Mouse (Mus musculus) kidney, adult 11 months (tissue): ENCODE measurements around the gene Gm28230.

Experiments used
- DNase-seq: peaks from one replicate; pipeline ENCODE4 v3.0.0; 2022

The Gm28230 gene

DNA sequence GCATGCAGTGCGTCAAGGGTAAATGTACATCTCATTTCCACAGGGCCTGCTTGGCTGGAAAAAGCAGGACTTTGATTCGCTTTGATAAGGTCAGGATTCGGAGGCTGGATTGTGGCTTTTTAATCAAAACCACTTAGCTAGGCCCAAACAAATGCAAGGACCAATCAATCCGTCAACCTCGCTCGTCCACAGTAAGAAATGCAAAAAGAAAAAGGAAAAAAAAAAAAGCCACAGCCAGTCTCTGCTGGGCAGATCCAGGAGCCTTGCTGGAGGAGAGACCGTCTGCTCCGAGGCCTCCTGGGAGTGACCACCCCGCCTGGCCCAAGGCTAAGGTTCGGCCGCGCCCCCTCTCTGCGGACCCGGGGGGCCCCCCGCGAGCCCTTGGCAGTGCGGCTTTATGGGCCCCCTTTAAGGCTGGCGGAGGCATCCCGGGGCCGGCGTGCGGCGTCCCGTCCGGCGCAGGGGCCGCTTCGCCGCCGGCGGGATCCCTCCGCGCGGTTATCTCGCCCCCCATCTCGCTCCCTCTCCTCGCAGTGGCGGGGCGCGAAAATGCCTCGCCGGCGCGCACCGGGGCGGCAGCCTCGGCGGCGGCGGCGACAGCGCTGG lies 22.0 kb upstream of the Gm28230 start, which contains the start of gene Hoxd8:
Gene Hoxd8 (plus strand): TSS at position 223 of the 606 bp plus-strand sequence.
- peak; percentile 84 for DNase-seq

DNA sequence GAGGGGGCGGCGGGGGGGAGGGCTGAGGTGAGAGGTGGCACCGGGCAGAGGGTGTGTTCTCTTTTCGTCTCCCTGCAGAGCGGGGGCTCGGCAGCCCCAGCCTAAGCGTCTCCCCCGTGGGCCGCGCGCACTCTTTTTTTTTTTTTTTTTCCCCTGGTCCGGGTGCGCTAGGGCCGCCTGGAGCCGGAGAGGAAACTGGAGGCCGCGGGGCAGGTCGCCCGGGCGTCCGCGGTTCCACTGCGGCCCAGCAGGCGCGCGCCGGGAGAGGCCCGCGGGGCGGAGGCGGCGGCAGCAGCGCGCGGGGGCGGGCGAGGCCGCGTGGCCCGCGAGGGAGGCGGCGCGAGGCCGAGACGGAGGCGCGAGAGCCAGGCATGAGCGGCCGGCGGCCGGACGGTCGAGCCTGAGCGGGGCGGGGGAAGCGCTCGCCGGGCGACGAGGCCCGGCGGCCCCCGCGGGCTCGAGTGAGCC lies 21.5 kb upstream of the Gm28230 start:
- no peak for DNase-seq

DNA sequence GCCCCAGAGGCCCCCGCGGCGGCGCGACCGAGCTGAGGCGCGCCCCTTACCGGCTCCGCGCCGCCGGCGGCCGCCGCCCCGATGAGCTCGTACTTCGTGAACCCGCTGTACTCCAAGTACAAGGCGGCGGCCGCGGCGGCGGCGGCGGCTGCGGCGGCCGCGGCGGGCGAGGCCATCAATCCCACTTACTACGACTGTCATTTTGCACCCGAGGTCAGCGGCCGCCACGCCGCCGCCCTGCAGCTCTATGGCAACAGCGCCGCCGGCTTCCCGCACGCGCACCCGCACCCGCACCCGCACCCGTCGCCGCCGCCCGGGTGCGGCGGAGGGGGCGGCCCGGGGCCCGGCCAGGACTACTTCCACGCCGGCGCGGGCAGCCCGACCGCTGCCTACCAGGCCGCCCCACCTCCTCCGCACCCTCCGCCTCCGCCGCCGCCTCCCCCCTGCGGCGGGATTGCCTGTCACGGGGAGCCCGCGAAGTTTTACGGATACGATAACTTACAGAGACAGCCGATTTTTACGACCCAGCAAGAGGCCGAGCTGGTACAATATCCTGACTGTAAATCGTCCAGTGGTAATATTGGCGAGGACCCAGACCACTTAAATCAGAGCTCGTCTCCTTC lies 20.9 kb upstream of the Gm28230 start:
- peak; percentile 62 for DNase-seq

DNA sequence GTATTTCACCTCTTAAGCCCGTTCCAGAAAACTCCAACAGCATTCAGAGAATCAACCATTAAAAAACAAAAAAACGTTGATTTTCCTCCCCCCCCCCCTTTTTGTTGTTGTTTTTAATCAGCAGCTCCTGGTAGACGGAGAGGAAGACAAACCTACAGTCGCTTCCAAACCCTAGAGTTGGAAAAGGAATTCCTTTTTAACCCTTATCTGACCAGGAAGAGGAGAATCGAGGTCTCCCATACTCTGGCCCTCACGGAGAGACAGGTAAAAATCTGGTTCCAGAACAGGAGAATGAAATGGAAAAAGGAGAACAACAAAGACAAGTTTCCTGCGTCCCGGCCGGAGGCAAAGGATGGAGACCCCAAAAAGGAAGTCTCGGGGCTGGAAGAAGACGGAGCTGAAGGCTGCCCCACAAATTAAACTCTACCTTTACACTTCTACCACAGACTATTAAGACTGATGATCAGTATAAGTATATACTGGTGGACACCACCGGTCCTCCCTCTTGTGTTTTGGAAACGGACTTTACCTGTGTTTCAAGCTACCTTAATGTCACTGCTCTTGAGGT lies 20.1 kb upstream of the Gm28230 start:
- no peak for DNase-seq

DNA sequence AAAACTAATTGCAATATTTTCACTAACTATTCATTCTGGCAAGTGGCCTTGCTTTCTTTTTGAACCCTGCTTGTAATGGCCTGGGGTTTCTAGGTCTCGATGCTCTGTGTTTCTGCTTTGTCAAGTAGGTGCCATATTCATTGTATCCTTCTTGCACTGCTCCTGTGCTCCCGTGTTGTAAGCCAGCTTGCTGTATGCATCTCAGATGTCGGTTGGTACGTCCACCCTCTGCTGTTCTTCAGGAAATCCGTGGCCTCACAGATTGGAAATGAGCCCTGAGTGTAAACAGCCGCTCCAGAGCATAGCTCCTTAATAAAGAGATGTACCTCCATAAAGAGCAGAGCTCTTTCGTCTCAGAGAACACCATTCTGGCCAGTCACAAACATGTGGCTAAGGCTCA lies 18.9 kb upstream of the Gm28230 start:
- DNase-seq = no peak

- peak; percentile 68 for DNase-seq
These were observed 17.9 kb upstream of the Gm28230 start for GRCm38 (mm10) chr2:74708676-74709075.

DNA sequence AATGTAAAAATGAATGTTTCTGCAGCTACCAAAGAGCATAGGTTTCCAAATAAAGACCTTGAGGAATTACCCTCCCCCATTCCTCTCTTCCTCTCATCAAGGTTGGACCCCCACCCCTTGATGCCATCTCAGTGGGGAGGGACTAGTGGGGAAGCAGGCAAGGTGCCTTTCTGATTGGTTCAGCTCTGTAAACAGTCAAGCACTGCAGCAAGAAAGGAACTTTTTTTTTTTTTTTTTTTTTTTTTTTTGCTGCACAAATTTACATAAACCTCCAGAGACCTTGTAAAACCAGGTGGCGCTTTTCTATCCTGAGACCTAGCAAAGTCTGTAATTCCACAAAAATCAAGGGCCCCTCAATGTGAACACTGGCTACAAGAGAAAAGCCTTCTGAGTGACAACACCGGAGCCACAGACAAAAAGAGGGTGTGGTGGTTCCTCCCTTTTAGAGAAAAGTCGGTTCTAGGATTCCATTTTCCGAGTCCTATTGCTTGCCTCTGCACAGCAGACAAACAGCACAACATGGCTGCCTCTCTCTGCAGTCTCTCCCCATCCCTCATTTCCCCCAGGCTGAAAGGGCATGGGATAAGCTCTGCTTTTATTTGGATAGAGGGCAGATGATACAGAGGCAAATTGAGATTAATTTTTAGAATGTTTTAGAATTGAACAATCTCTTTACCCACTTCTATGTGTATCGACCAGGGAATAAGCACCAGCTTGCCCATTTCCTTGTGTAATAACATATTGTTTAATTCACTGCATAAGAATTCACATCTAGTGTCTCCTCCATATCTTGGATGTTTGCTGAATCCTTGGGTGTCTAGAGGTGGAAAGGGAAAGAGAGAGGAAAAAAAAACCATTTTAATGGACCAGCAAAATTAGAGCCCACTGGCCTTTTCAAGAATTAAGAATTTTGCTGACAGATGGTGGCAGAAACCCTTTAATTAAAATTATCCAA lies 16.8 kb upstream of the Gm28230 start:
- no peak for DNase-seq

GRCm38 (mm10) chr2:74710929-74711543 lies 15.5 kb upstream of the Gm28230 start:
- no peak for DNase-seq

DNA sequence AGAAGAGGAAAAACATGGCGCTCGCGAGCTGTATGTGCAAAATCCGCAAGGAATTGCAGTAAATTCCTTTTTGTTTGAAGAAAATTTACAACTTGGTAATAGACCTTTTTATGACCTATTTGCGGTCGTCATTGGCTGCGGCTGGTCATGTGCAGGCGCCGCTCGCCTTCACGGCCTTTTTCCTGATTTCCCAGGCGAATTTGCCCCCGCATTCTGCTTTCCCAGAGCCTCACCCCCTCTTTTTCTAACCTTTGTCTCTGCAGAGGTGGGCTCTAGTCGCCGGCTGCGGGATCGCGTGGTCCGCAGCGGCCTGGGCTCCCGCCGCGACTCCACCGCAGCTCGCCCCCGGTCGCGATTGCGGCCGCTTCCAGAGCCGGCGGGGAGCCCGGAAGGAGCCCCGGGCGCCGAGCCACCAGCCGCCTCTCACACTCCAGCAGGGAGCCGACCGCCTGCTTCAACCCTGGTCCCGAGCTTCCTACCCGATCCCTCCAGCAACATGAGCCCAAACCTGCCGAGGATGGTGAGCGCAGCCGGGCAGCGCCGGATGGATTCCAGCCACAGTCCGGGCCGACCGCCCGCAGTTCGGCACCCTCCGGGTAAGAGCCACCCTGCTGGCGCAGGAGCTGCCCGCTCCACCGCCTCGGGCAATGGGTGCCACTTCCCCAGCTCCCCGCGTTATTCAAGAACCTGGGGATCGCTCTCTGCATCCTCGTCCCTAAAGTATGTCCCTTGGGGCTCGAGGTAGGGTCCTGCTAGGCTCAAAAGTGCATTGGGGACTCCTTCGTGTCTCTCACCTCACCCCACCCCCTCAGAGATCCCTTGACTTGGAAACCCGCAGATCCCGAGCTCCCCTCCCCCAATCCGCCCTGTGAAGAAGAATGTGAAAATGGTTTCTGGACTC lies 14.6 kb upstream of the Gm28230 start, which contains the start of the genes Hoxd3 and Hoxd4:
Gene Hoxd3 (plus strand): TSS at position 207 of the 901 bp plus-strand sequence.
Gene Hoxd4 (plus strand): TSS at position 209 of the 901 bp plus-strand sequence.
- peak; percentile 76 for DNase-seq

DNA sequence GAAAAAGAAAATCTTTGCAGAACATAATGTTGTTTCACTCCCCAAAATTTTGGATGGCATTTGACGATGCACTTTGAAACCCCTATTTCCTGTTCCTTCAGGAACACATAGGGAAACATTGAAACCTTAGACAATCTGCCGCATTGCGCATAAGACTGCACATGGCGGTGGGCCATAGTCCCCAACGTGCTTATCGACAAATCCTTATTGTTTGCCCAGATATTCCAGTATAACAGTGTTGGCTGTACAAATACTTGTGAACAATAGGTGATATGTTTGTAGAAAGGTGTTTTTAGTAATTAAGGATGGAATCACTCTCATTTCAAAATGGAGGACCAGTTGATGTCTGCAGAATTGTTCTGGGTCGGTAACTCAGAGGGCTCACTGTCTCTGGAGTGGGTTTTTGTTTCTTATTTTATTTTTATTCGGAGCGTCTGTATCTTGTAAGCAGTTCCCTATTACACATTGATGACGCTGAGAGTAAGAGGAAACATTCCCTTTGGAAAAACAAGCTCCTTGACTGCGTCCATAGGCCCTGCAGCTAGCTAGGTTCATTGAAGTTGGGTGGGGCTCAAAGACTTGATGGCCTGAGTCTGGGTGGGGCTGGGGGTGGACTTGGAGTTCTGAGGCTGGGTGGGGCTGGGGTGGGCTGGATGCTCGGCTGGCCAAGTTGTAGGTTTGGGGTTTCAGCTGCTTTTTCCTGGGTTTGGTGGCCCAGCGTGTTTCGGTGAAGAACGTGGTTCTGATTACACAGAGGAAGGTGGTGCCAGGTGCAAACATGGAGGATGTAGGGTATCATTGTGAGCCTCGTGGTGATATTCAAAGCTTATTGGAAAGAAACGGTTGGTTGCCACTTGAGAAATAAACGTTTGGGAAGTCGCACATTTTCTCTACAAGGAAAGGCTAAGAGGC lies 13.0 kb upstream of the Gm28230 start:
- DNase-seq = no peak

DNA sequence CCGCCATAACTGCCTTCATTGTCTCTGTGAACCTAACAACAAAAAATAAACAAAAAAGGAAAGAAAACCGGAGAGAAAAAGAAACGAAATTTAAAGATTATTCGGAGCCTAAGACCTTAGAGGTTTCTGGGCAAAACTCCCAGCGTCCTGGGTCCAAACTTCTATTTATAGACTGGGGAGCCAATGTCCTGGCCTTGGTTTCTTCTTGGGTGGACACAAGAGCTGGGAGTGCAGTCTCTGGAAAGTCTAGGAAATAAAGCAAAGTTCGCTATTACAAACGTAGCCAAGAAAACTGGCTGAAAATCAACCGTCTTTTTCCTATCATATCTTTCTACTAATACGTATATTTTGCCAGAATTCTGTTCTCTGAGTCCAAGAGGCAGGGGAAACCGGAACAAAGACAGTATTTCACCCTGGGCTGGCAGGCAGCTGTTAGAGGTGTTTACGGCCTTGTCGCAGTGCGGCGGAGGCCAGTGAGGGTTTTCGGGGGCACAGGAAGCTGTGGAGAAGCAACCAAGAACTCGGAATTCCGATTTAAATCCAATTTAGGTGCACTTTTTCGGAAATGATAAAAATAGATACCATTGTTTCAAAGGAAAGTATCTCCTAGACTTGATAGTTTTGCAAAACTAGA lies 12.3 kb upstream of the Gm28230 start:
- no peak for DNase-seq

GRCm38 (mm10) chr2:74714881-74715280 lies 11.6 kb upstream of the Gm28230 start:
- no peak for DNase-seq

- peak; percentile 85 for DNase-seq
These were observed 10.9 kb upstream of the Gm28230 start for GRCm38 (mm10) chr2:74715504-74716241.

DNA sequence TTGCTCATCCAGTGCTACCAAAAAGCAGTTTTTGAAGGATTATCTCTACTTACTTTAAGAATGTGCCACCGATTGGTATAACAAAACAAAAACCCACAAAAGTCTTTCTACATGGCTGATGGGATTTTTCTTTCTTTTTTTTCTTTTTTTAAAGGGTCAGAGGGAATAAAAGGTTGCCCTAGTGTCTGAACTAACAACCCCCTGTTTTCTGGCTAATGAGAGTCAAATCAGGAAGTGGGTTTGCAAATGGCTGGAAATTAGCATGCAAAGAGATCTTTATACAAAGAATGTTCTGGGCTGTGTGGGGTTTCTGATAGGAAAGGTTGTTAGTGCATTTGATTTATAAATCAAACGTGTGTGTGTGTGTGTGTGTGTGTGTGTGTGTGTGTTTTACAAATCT lies 6.1 kb upstream of the Gm28230 start:
- no peak for DNase-seq

- DNase-seq = no peak
These were observed 5.5 kb upstream of the Gm28230 start for GRCm38 (mm10) chr2:74720955-74721491.

DNA sequence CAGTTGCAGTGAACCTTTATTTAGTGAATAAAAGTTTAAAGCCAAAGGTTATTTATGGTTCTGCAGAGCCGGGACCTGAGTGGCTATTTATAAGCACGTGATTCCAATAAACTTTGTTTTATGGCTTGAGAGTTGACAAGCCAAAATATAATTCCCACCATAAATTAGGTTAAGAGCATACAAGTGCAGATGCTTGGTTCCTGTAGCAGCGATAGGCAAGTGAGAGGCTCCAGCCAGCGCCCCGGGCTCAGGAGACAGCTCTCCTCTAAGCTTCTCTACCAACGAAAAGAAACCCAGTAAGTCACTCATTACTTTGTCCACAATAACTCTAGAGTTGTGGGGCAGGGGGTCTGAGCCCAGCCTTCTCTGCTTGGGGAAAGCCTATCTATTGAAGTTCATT lies 4.6 kb upstream of the Gm28230 start:
- DNase-seq = no peak

- no peak for DNase-seq
These were observed 3.6 kb upstream of the Gm28230 start for GRCm38 (mm10) chr2:74722949-74723348.

- no peak for DNase-seq
These were observed 2.1 kb upstream of the Gm28230 start for GRCm38 (mm10) chr2:74724244-74725015.
